Mouse (Mus musculus) bone marrow, adult 2 months (tissue): ENCODE results near the gene S100a8.

Experiments used
- CTCF ChIP-seq: fragments of 200-500 bp; IDR thresholded peaks from 2 replicates; pipeline ENCODE4 v1.5.1; 2011; ENCODE audit warnings: low read length, control low read depth; ENCODE audit not compliant: control insufficient read depth, insufficient read depth
- POLR2A ChIP-seq: fragments of 200-500 bp; IDR thresholded peaks from 2 replicates; pipeline ENCODE4 v1.6.1; 2011; ENCODE audit warnings: low read depth, mild to moderate bottlenecking, control low read depth, low read length, borderline replicate concordance; ENCODE audit not compliant: control insufficient read depth

DNA sequence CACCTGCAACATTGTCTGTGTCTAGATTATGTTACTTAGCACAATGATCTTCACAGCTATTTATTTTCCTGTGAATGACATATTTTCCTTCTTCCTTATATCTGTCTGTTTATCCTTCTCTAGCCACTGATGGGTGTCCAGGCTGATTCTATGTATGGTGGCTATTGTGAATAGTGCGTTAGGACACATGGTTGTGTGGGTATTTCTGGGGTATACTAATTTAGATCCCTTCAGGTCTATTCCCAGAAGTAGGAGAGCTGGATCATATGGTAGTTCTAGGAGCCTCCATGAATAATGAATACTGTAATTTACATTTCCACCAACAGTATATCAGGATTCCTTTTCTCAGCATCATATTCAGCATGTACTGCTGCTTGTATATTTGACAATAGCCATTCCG lies 18.9 kb upstream of the S100a8 start:
- TF ChIP-seq CTCF (no peak), POLR2A (no peak)
